Comparison of ENCODE assay signal across 14 mouse cellular contexts in the genomic region with DNA sequence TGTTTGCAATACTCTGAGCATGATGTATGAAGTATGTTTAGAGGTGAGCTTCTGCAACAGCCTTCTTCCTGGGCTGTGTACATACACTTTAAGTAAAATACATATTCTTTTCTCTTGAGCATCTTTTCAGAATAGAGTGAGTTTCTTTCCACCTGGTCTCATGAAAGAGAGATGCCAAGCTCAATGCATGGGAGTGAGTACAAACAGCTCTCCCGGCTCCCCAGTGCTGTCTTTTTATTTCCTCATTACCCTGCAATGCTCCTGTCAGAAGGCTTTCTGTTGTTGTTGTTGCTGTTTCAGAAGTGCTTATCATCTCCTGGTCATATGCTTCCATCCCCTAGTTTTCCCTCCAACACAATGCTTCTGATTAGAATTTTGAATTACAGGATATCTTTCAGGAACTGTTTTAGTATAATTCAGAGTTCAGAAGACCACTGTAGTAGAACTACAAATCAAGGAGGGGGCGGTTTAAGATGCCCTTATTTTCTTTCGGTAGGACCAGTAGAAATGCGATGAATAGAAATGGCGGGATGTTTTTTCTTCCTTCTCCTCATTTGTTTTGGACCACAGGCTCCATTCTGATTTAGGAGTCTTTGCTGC. TPM values are rescaled to one million over a fixed set of nuclear protein-coding genes. Genes with fewer than 3 reads are reported as not detected.
DNase-seq lines count a peak whose midpoint lies in the region; ATAC-seq and TF ChIP-seq lines count a peak whose summit lies in the region.
"Had no signal": no experiment of that assay in that cellular context is flagged by ENCODE, and none has a peak within 500 bp of the region (broad histone marks: within the 10 kb centered on the region; RNA-seq: fewer than 3 reads in every experiment).

No protein-coding gene starts in this region.

- no peak for TF ChIP-seq POLR2A in brain, embryonic 14.5 days (IDR thresholded peaks at IDR 0.05; ENCODE audit: borderline replicate concordance, extremely low read depth, insufficient read depth, insufficient read length, poor library complexity, severe bottlenecking)

- H3K9ac ChIP-seq in forebrain, embryonic 11.5 days (ENCODE audit: low read length) = peak overlapping the region; percentile 51; the same call in 1 of the 2 replicates
- peak overlapping the region; percentile 58 for H3K9ac ChIP-seq in hindbrain, embryonic 13.5 days
- H3K9ac ChIP-seq in midbrain, embryonic 15.5 days = peak overlapping the region; percentile 17; the same call in 1 of the 2 replicates
- H3K9ac ChIP-seq: heart, embryonic 12.5 days had no signal

- peak overlapping the region; percentile 29; the same call in 1 of the 2 replicates for H3K4me2 ChIP-seq in forebrain, embryonic 11.5 days (ENCODE audit: low read depth, low read length, severe bottlenecking)
- H3K4me2 ChIP-seq in hindbrain, embryonic 13.5 days = peak overlapping the region; percentile 48
- peak overlapping the region; percentile 47 for H3K4me2 ChIP-seq in midbrain, embryonic 15.5 days
- H3K4me2 ChIP-seq: heart, embryonic 12.5 days; liver, embryonic 11.5 days had no signal

- no peak for ATAC-seq in forebrain, embryonic 11.5 days (replicated peaks; ENCODE audit: low FRiP score)
- 0 out of 2 replicates have a peak, but pooled peaks have one; percentile 5 for ATAC-seq in hindbrain, embryonic 13.5 days (ENCODE audit: low FRiP score)
- peak; percentile 2; the same call in 1 of the 2 replicates for ATAC-seq in midbrain, embryonic 15.5 days (replicated peaks)
- ATAC-seq in megakaryocyte progenitor cell, adult 5-6 weeks (replicated peaks; ENCODE audit: poor library complexity) = no peak

- peak overlapping the region; percentile 96 for H3K27ac ChIP-seq in forebrain, embryonic 11.5 days (ENCODE audit: low read depth, low read length)
- peak overlapping the region; percentile 99 for H3K27ac ChIP-seq in hindbrain, embryonic 13.5 days
- H3K27ac ChIP-seq in midbrain, embryonic 15.5 days = peak overlapping the region; percentile 98

- TF ChIP-seq CTCF in brain, embryonic 14.5 days (IDR thresholded peaks at IDR 0.05; ENCODE audit: borderline replicate concordance, extremely low read depth, insufficient read depth, insufficient read length) = no peak

- H3K27me3 ChIP-seq in forebrain, embryonic 11.5 days (ENCODE audit: control insufficient read depth, insufficient read depth, low read length) = no peaks in the 10 kb centered on the region
- no peaks in the 10 kb centered on the region for H3K27me3 ChIP-seq in hindbrain, embryonic 13.5 days
- no peaks in the 10 kb centered on the region for H3K27me3 ChIP-seq in midbrain, embryonic 15.5 days (replicated peaks)
- H3K27me3 ChIP-seq: heart, embryonic 12.5 days had no signal

- peaks cover 26% of the 10 kb centered on the region for H3K4me1 ChIP-seq in forebrain, embryonic 11.5 days (replicated peaks; ENCODE audit: control insufficient read depth, insufficient read depth, low read length)
- peaks cover 52% of the 10 kb centered on the region for H3K4me1 ChIP-seq in hindbrain, embryonic 13.5 days (replicated peaks)
- peaks cover 50% of the 10 kb centered on the region for H3K4me1 ChIP-seq in midbrain, embryonic 15.5 days

- H3K4me3 ChIP-seq in forebrain, embryonic 11.5 days (ENCODE audit: low read depth, low read length) = no peak overlapping the region
- H3K4me3 ChIP-seq in hindbrain, embryonic 13.5 days = peak overlapping the region; percentile 7; the same call in 1 of the 2 replicates
- peak overlapping the region; percentile 6; the same call in 1 of the 2 replicates for H3K4me3 ChIP-seq in midbrain, embryonic 15.5 days
- H3K4me3 ChIP-seq: heart, embryonic 12.5 days had no signal

- H3K9me3 ChIP-seq in forebrain, embryonic 11.5 days (ENCODE audit: control insufficient read depth, low read length) = no peaks in the 10 kb centered on the region
- no peaks in the 10 kb centered on the region for H3K9me3 ChIP-seq in hindbrain, embryonic 13.5 days
- H3K9me3 ChIP-seq in midbrain, embryonic 15.5 days = no peaks in the 10 kb centered on the region
- H3K9me3 ChIP-seq: heart, embryonic 12.5 days had no signal

- H3K36me3 ChIP-seq in forebrain, embryonic 11.5 days (ENCODE audit: control insufficient read depth, insufficient read depth, low read length) = no peaks in the 10 kb centered on the region
- H3K36me3 ChIP-seq in hindbrain, embryonic 13.5 days = no peaks in the 10 kb centered on the region
- H3K36me3 ChIP-seq in midbrain, embryonic 15.5 days (replicated peaks) = no peaks in the 10 kb centered on the region

- 16% methylated on average over 5 of the region's 5 CpGs for WGBS in forebrain, embryonic 11.5 days
- 18% methylated on average over 5 of the region's 5 CpGs for WGBS in hindbrain, embryonic 13.5 days
- WGBS in midbrain, embryonic 15.5 days = 5% methylated on average over 5 of the region's 5 CpGs

- peak; percentile 73 for DNase-seq in brain, embryonic 14.5 days (ENCODE audit: low read depth)
- DNase-seq in forebrain, embryonic 11.5 days (ENCODE audit: low spot score) = no peak
- DNase-seq in kidney, postnatal 14 days = no peak
- no peak for DNase-seq in cerebellum, adult 8-10 months
- DNase-seq in adrenal gland, postnatal 10 days = no peak
- DNase-seq: gastrocnemius, postnatal 36 days; lung, postnatal 10 days; thymus, postnatal 4 days had no signal

RNA-seq across cellular contexts. Expression of gene Trit1, which starts 3.0 kb away (rescaled TPM):
- 19.5 and 20.4 TPM in 2 replicates for polyA plus RNA-seq in brain, embryonic 14.5 days (2012; rRNA removed)
- polyA plus RNA-seq in forebrain, embryonic 11.5 days (2014; fragmentation: Nextera tagmentation; extraction: Ambion mirVana) = 21.6 and 24.4 TPM in 2 replicates
- polyA plus RNA-seq in hindbrain, embryonic 13.5 days (2015; fragmentation: Nextera tagmentation; extraction: Ambion mirVana) = 25.4 and 27.1 TPM in 2 replicates
- 25.3 and 25.8 TPM in 2 replicates for polyA plus RNA-seq in midbrain, embryonic 15.5 days (2015; fragmentation: Nextera tagmentation; extraction: Ambion mirVana)
- 11.3 and 14.5 TPM in 2 replicates for total RNA-seq in megakaryocyte progenitor cell, adult 5-6 weeks (2015)
- total RNA-seq in megakaryocyte progenitor cell, adult 5-6 weeks (2017) = 19.3 and 26.1 TPM in 2 replicates
- total RNA-seq in adrenal gland, postnatal 10 days (2021) = 10 to 100 TPM; 19.7 to 22.7 TPM

RNA-seq across cellular contexts. Expression of gene Mycl, which starts 18.0 kb away (rescaled TPM):
- 85.4 and 95.3 TPM in 2 replicates for polyA plus RNA-seq in brain, embryonic 14.5 days (2012; rRNA removed)
- 66.8 and 69.5 TPM in 2 replicates for polyA plus RNA-seq in forebrain, embryonic 11.5 days (2014; fragmentation: Nextera tagmentation; extraction: Ambion mirVana)
- polyA plus RNA-seq in hindbrain, embryonic 13.5 days (2015; fragmentation: Nextera tagmentation; extraction: Ambion mirVana) = 75.9 and 77.3 TPM in 2 replicates
- 83.1 and 86.7 TPM in 2 replicates for polyA plus RNA-seq in midbrain, embryonic 15.5 days (2015; fragmentation: Nextera tagmentation; extraction: Ambion mirVana)
- total RNA-seq in megakaryocyte progenitor cell, adult 5-6 weeks (2015) = 0.12 and 0.54 TPM in 2 replicates
- total RNA-seq in megakaryocyte progenitor cell, adult 5-6 weeks (2017) = 0.54 and 2.0 TPM in 2 replicates
- total RNA-seq in adrenal gland, postnatal 10 days (2021) = 1 to 10 TPM; 3.6 to 5.6 TPM
- total RNA-seq: hematopoietic stem cell, adult 5-6 weeks had no signal

RNA-seq across cellular contexts. Expression of gene Mfsd2a, which starts 52.5 kb away (rescaled TPM):
- 44.7 and 51.8 TPM in 2 replicates for polyA plus RNA-seq in brain, embryonic 14.5 days (2012; rRNA removed)
- 22.5 TPM in 2 replicates for polyA plus RNA-seq in forebrain, embryonic 11.5 days (2014; fragmentation: Nextera tagmentation; extraction: Ambion mirVana)
- 29.6 and 36.7 TPM in 2 replicates for polyA plus RNA-seq in hindbrain, embryonic 13.5 days (2015; fragmentation: Nextera tagmentation; extraction: Ambion mirVana)
- 33.4 and 36.0 TPM in 2 replicates for polyA plus RNA-seq in midbrain, embryonic 15.5 days (2015; fragmentation: Nextera tagmentation; extraction: Ambion mirVana)
- total RNA-seq in megakaryocyte progenitor cell, adult 5-6 weeks (2015) = 0.10 and 0.22 TPM in 2 replicates
- total RNA-seq in megakaryocyte progenitor cell, adult 5-6 weeks (2017) = 0.20 TPM in 1 of 2 replicates, not detected in the other
- total RNA-seq in adrenal gland, postnatal 10 days (2021) = 10 to 100 TPM in 1 of 2 experiments, under 1 TPM in 1; 0.58 to 19.2 TPM
- total RNA-seq: hematopoietic stem cell, adult 5-6 weeks had no signal

Comparison
In these comparisons a context has a peak if more than half of its experiments do, and no peak if none do; other contexts are left out.
1. ATAC-seq: peak in hindbrain, embryonic 13.5 days (single experiment) and midbrain, embryonic 15.5 days (single experiment); none in forebrain, embryonic 11.5 days (single experiment) and megakaryocyte progenitor cell, adult 5-6 weeks (single experiment).
2. Peak in every context shown above with its lines, with median percentiles within 50 percentile points of each other: H3K27ac ChIP-seq, H3K4me2 ChIP-seq and H3K9ac ChIP-seq.